Mouse (Mus musculus) embryo, embryonic 11 days (tissue): ENCODE data around the gene Olfr313.

Experiments
- DNase-seq: peaks from one replicate; pipeline ENCODE4 v3.0.0-alpha.2; 2015

Olfr313 gene

DNA sequence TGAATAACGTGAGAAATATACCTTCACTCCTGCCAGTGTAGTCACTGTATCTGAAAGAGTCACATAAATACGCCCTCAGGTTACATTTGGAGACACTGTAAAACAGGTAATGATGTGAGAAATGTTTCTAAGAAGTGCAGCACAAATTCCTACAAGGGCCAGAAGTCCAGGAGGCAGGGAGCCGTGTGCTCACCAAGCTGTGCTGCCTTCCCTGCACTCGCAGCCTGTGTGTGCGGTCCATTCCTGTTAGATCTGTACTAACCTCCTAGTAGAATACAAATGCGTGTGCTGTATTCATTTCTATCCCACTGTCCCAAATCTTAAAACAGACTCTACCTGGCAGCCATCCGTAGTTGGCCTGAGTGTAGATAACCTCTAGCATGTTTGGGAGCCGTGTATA, 45.9 kb downstream of the Olfr313 start:
- no peak for DNase-seq

DNA sequence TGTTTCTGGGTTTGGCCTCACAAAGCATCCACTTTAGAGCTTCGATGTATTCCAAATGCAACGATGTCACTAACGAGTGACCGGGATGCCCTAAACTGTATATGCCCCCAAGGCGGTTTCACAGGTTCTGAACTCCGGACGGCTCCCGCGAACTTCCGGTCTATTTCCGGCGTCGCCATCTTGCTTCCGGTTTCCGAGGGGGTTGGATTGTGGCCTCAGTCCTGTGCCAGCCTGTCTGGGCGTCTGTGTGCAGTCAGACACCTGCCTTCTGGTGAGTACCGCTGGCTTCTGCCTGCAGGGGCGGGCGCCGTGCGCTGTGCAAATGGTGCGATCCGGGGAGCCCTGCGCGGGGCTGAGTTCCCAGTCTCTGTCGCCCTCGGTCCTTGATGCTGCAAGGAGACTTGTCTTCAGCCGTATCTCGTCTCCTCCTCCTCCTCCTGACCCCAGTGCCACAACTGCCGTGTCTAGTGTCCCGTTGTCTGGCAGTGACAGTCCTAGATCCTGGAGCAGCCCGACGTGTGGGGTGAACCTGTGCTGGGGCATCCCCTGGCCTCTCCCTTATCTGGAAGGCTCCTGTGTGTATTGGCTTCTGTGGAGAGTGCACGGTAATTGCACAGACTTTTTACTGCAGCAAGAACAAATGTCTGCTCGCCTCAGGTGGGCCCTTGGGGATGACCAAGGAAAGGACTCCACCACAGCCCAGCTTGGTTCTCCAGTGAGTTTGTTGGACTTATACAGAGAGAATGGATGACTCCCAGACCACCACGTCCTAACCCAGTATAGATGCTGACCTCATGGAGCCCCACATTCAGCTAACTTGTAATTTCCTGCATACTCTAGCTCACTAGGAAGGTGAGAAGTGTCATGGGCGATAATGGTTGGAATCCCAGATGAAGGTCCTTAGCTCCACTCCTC, 52.5 kb downstream of the Olfr313 start, which contains the start of gene 2810021J22Rik:
2810021J22Rik (plus strand) TSS at position 178 of the 915 bp plus-strand sequence.
- peak; percentile 91 for DNase-seq

- DNase-seq, result no peak
Observed at GRCm38 (mm10) chr11:58867954-58868330, 53.1 kb downstream of the Olfr313 start.
